Mouse (Mus musculus) midbrain, embryonic 13.5 days (tissue): ENCODE measurements around the gene Rnf32. TPM values are rescaled to one million over a fixed set of nuclear protein-coding genes. Genes with fewer than 3 reads are reported as not detected.

Source experiments
- polyA plus RNA-seq: library from polyadenylated mRNA; unstranded; fragments of >200 nt; fragmentation: Nextera tagmentation; extraction: Ambion mirVana; gene quantifications from 2 replicates; pipeline ENCODE4 v1.2.1, GENCODE M21; 2015

The Rnf32 gene
- polyA plus RNA-seq, 1 experiment from 2014 or later = 14.8 TPM

Other genes with a start within 250 kb of the Rnf32 start
- 28.0 and 29.9 TPM in 2 replicates for gene Lmbr1, start 182.4 kb downstream of the Rnf32 start, polyA plus RNA-seq
- 19.2 and 20.8 TPM in 2 replicates for gene Nom1, start 238.7 kb downstream of the Rnf32 start, polyA plus RNA-seq